Mouse (Mus musculus): Measurements from ENCODE around the gene Tbc1d23.

- TF ChIP-seq CTCF (conservative IDR thresholded peaks at IDR 0.05; ENCODE audit: insufficient read depth, insufficient read length, low read depth, low read length) = no peak
- no peak for TF ChIP-seq POLR2A (IDR thresholded peaks at IDR 0.05; ENCODE audit: low read depth, low read length)
Measured at GRCm38 (mm10) chr16:57157076-57157475, 74.2 kb downstream of the Tbc1d23 start.

Measured in kidney, adult 2 months (tissue).